Mouse (Mus musculus): ENCODE data around the gene Cdc42bpa. TPM values are rescaled to one million over a fixed set of nuclear protein-coding genes. Genes with fewer than 3 reads are reported as not detected.
A peak's percentile ranks its signal among the peaks of the same experiment; 100 is the strongest.

Gene Cdc42bpa
- polyA plus RNA-seq, 1 experiment from 2014 or later: 20.3 TPM

DNA sequence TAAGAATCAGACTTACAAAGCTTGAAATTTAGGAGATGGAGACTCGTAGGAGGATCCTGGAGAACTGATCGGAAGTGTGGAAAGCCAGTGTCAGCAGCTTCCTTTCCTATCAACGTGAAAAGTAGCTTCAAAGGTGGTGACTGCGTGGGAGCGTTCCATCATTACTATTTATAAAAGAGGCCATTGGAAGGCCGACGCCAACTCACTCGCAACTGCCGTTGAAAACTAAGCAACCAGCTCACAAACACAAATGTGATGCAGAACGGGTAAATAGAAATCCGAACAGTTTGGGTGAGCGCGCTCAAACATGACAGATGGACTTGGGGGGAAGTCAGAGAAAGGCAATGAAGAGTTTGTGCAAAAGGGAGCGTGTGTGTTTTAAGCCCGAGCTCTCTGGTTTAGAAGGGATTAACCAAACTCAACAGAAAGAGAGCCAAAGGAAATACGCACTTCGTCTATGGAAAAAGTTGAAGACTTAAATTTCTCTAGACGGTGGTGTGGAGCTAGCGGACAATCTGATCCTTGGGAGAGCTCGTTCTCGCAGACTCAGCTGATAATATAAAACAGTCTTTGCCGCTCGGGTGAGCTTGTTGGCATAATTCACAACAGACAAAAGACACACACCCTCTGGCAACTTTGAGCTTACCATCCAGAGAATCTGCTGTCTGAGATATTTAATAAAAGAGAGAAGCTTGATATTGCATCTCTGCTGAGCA is 20.0 kb upstream of the Cdc42bpa start:
- ATAC-seq (ENCODE audit: low read depth): no peak
- H3K4me2 ChIP-seq: no peak overlapping the region
- no peak overlapping the region for H3K4me3 ChIP-seq
- no peaks in the 10 kb centered on the region for H3K27me3 ChIP-seq
- H3K27ac ChIP-seq (replicated peaks): no peak overlapping the region
- H3K4me1 ChIP-seq (replicated peaks): no peaks in the 10 kb centered on the region
- H3K9me3 ChIP-seq: no peaks in the 10 kb centered on the region
- no peaks in the 10 kb centered on the region for H3K36me3 ChIP-seq
- 78% methylated on average over 23 of the region's 23 CpGs for WGBS
- H3K9ac ChIP-seq: no peak overlapping the region

DNA sequence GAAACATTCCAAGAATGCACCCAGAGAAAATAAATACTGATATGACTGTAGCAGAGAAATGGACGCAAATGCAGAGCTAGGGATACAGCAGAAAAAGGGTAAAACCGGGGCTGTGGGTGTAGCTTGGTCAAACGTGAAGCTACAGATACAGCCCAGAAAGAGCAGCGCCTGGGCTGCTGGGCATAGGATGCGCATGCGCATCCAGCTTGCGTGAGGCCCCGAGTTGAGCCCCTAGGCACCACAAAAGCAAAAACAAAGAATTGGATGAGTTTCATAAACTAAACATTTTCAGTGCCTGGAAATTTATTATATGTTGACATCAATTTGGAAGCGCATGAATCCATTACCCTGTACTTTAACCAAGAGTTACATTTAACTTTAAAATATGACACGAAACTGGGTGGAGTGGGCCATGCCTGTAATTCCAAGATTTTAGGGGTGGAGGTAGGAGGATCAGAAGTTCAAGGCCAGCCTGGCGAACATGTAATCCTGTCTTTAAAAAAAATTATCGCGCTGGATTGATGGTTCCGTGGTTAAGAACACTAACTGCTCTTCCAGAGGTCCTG is 19.4 kb upstream of the Cdc42bpa start:
- Histone ChIP-seq H3K4me3 (no peak overlapping the region), H3K27ac (replicated peaks) (no peak overlapping the region), H3K4me2 (no peak overlapping the region), H3K27me3 (no peaks in the 10 kb centered on the region), H3K36me3 (no peaks in the 10 kb centered on the region), H3K9ac (no peak overlapping the region), H3K9me3 (no peaks in the 10 kb centered on the region), H3K4me1 (replicated peaks) (no peaks in the 10 kb centered on the region)
- 89% methylated on average over 14 of the region's 14 CpGs for WGBS
- ATAC-seq (ENCODE audit: low read depth): no peak

DNA sequence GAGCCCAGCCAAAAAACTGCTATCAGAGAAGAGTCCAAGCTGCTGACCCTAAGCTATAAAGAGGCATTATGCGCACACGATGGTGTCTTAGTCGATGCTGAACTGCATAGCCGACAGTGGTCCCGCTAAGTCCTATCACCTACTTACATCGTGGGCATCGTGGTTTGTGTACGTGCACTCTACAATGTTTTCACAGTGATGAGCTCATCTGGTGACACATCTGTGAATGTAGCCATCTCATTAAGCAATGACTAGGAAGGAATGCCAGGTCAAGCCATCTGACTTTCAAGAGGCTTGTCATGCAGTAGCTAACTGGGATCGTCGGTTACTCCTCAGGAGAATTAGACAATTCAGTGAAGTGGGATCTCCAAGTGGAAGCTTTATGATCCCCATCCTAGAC is 15.3 kb upstream of the Cdc42bpa start:
- Histone ChIP-seq H3K4me1 (replicated peaks) (no peaks in the 10 kb centered on the region), H3K36me3 (no peaks in the 10 kb centered on the region), H3K27ac (replicated peaks) (no peak overlapping the region), H3K9me3 (no peaks in the 10 kb centered on the region), H3K4me2 (no peak overlapping the region), H3K27me3 (no peaks in the 10 kb centered on the region), H3K4me3 (no peak overlapping the region), H3K9ac (no peak overlapping the region)
- ATAC-seq (ENCODE audit: low read depth): no peak
- 87% methylated on average over 10 of the region's 10 CpGs for WGBS

DNA sequence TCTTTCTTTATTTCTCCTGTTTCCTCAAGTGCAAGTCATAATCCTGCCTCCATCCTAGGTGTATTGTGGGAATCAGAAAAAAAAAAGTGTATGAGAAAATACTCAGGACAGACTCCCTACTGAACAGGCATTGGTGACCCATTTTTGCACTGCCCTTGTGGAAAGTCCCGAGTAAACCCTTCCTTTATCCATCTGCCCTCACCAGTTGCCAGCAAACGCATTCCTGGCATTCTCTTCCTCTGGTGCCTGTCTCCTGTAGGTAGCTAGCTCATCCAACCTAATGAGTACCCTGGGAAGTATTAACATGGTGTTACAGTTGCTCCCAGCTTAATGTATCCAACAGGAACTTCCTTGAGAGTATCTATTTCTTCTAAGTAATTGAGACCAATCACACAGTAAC is 13.7 kb upstream of the Cdc42bpa start:
- WGBS: 64% methylated on average over 2 of the region's 2 CpGs
- no peak overlapping the region for H3K9ac ChIP-seq
- peaks cover 3% of the 10 kb centered on the region for H3K4me1 ChIP-seq (replicated peaks)
- no peaks in the 10 kb centered on the region for H3K27me3 ChIP-seq
- no peak overlapping the region for H3K27ac ChIP-seq (replicated peaks)
- no peak overlapping the region for H3K4me2 ChIP-seq
- H3K9me3 ChIP-seq: no peaks in the 10 kb centered on the region
- no peaks in the 10 kb centered on the region for H3K36me3 ChIP-seq
- no peak overlapping the region for H3K4me3 ChIP-seq
- ATAC-seq (ENCODE audit: low read depth): no peak

DNA sequence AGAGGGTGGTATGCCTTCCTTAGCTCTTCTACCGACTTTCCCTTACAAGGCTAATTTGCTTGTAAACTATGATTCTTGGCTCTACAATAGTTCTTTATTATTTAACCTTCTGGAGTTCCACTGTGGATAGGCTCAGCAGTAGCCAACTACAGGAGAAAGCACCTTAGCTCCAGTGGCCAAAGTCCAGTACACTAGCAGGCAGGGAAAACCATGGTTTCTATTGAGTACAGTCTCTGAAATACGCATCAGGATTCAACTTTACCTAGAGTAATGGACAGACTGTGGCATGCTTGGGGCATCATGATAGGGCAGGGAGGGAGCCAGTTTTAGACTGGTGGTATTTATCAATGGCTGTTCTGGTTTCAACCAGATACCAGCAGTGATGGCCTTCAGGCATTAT is 12.6 kb upstream of the Cdc42bpa start:
- 95% methylated on average over 2 of the region's 2 CpGs for WGBS
- H3K36me3 ChIP-seq: no peaks in the 10 kb centered on the region

DNA sequence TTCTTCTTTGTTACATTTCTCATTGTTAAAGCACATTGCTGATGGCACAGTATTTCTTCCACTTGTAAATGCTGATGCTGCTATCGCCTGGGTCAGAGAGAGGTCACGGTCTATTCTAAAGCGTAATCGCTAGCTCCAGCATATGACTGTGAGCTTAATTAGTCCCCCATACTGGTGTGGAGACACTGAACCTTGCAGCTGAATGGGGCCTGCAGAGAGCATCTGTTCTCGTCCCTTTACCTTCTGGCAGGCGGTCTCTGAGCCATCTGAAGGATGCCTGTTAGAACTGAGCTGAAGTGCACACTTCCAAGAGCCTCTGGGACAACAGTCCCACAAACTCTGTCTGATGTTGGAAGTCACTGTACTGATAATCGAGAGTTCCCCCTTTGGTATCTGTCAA is 8.7 kb upstream of the Cdc42bpa start:
- H3K27ac ChIP-seq (replicated peaks): peak overlapping the region; percentile 38; the same call in 1 of the 2 replicates
- no peak overlapping the region for H3K9ac ChIP-seq
- no peaks in the 10 kb centered on the region for H3K27me3 ChIP-seq
- ATAC-seq (ENCODE audit: low read depth): 0 out of 2 replicates have a peak, but pooled peaks have one; percentile 32
- peak overlapping the region; percentile 18; the same call in 1 of the 2 replicates for H3K4me2 ChIP-seq
- H3K9me3 ChIP-seq: no peaks in the 10 kb centered on the region
- no peaks in the 10 kb centered on the region for H3K36me3 ChIP-seq
- 24% methylated on average over 7 of the region's 7 CpGs for WGBS
- H3K4me1 ChIP-seq (replicated peaks): peaks cover 5% of the 10 kb centered on the region
- H3K4me3 ChIP-seq: no peak overlapping the region

More for the DNA sequence above, 12.6 kb upstream of the Cdc42bpa start:
- Histone ChIP-seq H3K4me2 (no peak overlapping the region), H3K27me3 (no peaks in the 10 kb centered on the region), H3K27ac (replicated peaks) (no peak overlapping the region), H3K4me3 (no peak overlapping the region), H3K4me1 (replicated peaks) (peaks cover 5% of the 10 kb centered on the region), H3K9ac (no peak overlapping the region), H3K9me3 (no peaks in the 10 kb centered on the region)
- no peak for ATAC-seq (ENCODE audit: low read depth)

DNA sequence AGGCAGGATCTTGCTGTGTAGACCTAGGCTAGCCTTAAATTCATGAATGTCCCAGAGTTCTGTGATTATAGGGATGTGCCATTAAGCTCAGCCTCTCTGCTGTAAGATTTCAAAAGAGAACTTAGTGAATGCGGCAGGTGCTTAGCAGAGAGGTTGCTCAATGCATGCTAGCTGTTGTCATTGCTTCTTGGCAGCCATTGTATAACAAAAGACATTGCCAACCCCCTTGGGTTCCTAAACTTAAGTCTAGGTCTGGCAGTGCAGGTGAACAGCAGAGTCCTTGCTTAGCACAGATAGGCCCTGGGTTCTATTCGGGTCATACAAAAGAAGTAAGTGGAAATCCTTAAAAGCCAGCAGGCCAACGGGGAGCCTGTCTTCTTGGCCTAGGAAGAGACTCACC is 7.0 kb upstream of the Cdc42bpa start:
- Histone ChIP-seq H3K4me2 (no peak overlapping the region), H3K9ac (no peak overlapping the region)

DNA sequence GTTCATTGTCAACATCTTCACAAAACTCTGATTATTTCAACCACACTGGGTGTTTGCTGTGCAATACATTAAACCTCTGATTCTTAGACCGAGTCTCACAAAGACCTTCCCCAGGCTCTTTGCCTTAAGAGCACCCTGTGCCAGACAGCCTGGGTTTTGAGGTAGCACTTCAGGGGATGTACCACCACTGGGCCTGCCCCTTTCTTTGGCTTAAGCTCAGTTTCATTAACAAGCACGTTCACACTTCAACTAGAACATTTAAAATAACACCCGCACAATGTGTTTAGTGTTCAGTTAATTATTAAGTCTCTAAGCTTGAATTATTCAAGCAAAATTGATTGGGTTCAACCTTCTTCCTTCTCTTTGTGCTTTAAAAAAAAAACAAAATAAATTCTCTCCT is 2.8 kb upstream of the Cdc42bpa start:
- H3K9ac ChIP-seq: no peak overlapping the region
- ATAC-seq (ENCODE audit: low read depth): no peak
- H3K4me3 ChIP-seq: no peak overlapping the region
- no peaks in the 10 kb centered on the region for H3K36me3 ChIP-seq
- H3K4me2 ChIP-seq: no peak overlapping the region
- no peak overlapping the region for H3K27ac ChIP-seq (replicated peaks)
- 45% methylated on average over 3 of the region's 3 CpGs for WGBS
- H3K9me3 ChIP-seq: no peaks in the 10 kb centered on the region
- H3K27me3 ChIP-seq: no peaks in the 10 kb centered on the region
- H3K4me1 ChIP-seq (replicated peaks): peaks cover 21% of the 10 kb centered on the region

More for the DNA sequence above, 7.0 kb upstream of the Cdc42bpa start:
- Histone ChIP-seq H3K4me3 (no peak overlapping the region), H3K9me3 (no peaks in the 10 kb centered on the region), H3K27me3 (no peaks in the 10 kb centered on the region), H3K27ac (replicated peaks) (no peak overlapping the region), H3K4me1 (replicated peaks) (peaks cover 5% of the 10 kb centered on the region), H3K36me3 (no peaks in the 10 kb centered on the region)
- ATAC-seq (ENCODE audit: low read depth): no peak
- WGBS: 81% methylated on average over 3 of the region's 3 CpGs

DNA sequence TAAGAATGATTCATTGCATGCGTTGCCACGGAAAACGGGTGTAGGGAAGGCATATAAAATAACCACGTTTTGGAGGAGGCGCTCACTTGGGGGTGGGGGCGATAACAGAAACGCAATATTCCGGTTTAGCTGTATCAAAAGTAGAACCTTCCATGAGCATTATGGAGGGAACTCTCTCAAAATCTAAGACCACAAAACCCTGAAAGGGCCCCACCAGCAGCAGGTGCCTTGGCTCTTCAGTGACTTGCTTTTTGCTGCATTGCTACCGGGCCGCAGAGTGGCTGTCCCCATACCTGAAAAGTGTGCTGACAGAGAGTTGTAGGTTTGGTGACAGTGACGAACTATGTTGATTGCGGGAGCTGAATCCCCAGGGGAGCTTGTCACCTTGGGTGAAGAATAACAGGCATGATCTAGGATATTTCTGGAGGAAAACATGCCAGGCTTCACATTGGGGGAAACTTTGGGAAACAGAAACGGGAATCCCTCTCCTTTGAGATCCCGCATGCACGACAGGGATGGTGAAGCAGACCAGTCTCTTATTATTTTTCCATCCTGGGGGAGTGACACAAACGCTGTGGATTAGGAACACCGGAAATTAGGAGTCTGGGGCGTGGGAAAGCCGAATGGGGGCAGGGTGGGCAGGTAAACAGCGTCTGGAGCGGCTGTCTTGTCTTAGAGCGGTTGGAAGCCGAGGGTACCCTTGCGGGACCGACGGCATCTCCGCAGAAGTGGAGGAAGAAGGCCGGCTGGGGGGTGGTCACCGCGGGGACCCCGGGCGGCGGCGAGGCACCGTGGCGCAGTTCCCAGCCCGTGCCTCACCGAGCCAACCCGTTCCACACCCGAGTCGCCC is 1.2 kb upstream of the Cdc42bpa start:
- H3K9ac ChIP-seq: peak overlapping the region; percentile 96
- no peak for ATAC-seq (ENCODE audit: low read depth)
- H3K27ac ChIP-seq (replicated peaks): peak overlapping the region; percentile 98
- no peaks in the 10 kb centered on the region for H3K9me3 ChIP-seq
- H3K4me3 ChIP-seq: peak overlapping the region; percentile 81
- no peaks in the 10 kb centered on the region for H3K27me3 ChIP-seq
- WGBS: 4% methylated on average over 33 of the region's 41 CpGs
- peaks cover 34% of the 10 kb centered on the region for H3K4me1 ChIP-seq (replicated peaks)
- H3K4me2 ChIP-seq: peak overlapping the region; percentile 90
- no peaks in the 10 kb centered on the region for H3K36me3 ChIP-seq

DNA sequence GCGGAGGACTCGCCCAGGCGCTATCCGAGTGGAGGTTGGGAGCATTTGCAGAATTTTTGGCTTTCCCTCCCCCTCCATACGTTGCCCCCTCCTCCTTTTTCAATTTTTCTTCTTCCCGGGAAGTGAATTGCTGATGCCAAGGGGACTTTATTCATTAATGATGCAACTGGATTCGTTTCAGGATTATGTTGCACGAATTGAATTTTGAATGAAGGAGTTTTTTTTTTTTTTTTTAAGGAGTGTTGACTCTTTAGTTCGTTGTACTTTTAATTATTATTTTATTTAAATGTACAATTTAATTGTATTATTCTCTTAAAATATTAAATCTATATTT is 238 bp downstream of the Cdc42bpa start:
- Histone ChIP-seq H3K27ac (replicated peaks) (peak overlapping the region; percentile 98), H3K4me3 (peak overlapping the region; percentile 81), H3K9me3 (no peaks in the 10 kb centered on the region), H3K36me3 (no peaks in the 10 kb centered on the region), H3K27me3 (no peaks in the 10 kb centered on the region), H3K4me1 (replicated peaks) (peaks cover 38% of the 10 kb centered on the region), H3K4me2 (peak overlapping the region; percentile 90), H3K9ac (peak overlapping the region; percentile 96)
- ATAC-seq (ENCODE audit: low read depth): no peak
- WGBS: 0% methylated on average over 9 of the region's 9 CpGs

DNA sequence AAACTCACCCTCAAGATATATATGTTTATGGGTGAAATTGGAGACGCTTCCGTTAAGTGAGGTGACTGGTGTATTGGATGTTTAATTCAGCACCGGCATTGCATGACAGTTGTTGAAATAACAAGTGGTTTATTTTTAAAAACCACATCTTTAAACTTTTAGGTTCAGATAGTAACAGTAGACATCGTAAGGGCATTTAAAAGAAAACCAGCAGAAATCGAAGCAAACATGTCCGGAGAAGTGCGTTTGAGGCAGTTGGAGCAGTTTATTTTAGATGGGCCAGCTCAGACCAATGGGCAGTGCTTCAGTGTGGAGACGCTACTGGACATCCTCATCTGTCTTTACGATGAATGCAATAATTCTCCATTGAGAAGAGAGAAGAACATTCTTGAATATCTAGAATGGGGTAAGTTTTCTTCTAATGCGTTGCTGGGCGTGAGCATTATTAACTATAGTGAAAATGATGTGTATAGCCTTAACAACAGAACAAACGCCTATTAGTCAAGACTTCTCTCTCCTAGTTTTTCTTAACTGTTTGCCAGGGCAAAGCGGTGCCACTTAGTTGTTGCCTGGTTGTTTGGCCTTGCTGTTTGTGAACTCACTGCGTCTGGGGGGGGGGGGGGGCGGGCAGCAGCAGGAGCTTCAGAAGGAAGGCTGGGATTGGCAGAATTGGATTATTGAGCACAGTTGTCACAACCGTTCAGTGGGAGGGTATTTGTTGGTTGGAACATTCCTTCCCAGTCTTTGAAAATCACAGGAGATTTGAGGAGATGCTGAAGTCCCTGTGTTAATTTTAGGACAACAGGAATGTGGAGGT is 818 bp downstream of the Cdc42bpa start:
- Histone ChIP-seq H3K4me1 (replicated peaks) (peaks cover 38% of the 10 kb centered on the region), H3K27me3 (no peaks in the 10 kb centered on the region), H3K27ac (replicated peaks) (no peak overlapping the region), H3K4me2 (peak overlapping the region; percentile 90), H3K36me3 (no peaks in the 10 kb centered on the region), H3K4me3 (peak overlapping the region; percentile 81), H3K9ac (peak overlapping the region; percentile 96), H3K9me3 (no peaks in the 10 kb centered on the region)
- no peak for ATAC-seq (ENCODE audit: low read depth)
- 3% methylated on average over 16 of the region's 16 CpGs for WGBS

DNA sequence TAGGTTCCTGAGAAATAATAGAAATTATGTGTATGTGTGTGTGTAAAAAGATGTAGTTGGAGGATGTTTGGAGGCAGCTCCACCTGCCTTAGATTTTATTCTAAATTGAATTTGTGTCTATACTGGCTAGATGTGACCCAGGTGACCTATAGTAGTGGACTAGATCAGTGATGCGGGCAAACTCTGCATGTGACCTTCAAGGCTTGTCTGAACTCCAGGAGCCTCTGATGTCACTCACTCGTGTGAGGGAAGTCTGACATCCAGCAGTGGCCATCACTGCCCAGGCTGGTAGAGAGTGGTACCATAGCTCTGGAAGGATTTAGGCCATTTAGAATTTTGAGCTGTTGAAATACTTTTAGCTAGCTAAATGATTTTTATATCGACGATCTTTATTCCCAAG is 1.5 kb downstream of the Cdc42bpa start:
- peak overlapping the region; percentile 96 for H3K9ac ChIP-seq
- 43% methylated on average over 4 of the region's 4 CpGs for WGBS
- no peaks in the 10 kb centered on the region for H3K36me3 ChIP-seq
- peaks cover 38% of the 10 kb centered on the region for H3K4me1 ChIP-seq (replicated peaks)
- no peaks in the 10 kb centered on the region for H3K9me3 ChIP-seq
- peak overlapping the region; percentile 90 for H3K4me2 ChIP-seq
- no peak overlapping the region for H3K27ac ChIP-seq (replicated peaks)
- ATAC-seq (ENCODE audit: low read depth): no peak
- no peaks in the 10 kb centered on the region for H3K27me3 ChIP-seq
- peak overlapping the region; percentile 81 for H3K4me3 ChIP-seq

All from neural tube, embryonic 13.5 days (tissue).